Mouse (Mus musculus) liver, embryonic 15.5 days (tissue): Measurements from ENCODE around the gene Slc22a17. TPM values are rescaled to one million over a fixed set of nuclear protein-coding genes. Genes with fewer than 3 reads are reported as not detected.

Source experiments
- ATAC-seq: fragments of 200-750 bp; cut with Nextera tagmentation; 2 replicates; pipeline ENCODE4 v1.8.0; 2017; ENCODE audit warnings: moderate number of reproducible peaks, mild to moderate bottlenecking, moderate library complexity; ENCODE audit not compliant: insufficient read depth
- H3K27ac ChIP-seq: fragments of 300-500 bp; sonication (generic); replicated peaks from 2 replicates; pipeline ENCODE4 v1.5.1; 2015; ENCODE audit warnings: mild to moderate bottlenecking, inconsistent platforms
- H3K27me3 ChIP-seq: fragments of 300-500 bp; sonication (generic); 2 replicates; pipeline ENCODE4 v1.6.1; 2015; ENCODE audit warnings: mild to moderate bottlenecking, inconsistent platforms
- H3K36me3 ChIP-seq: fragments of 300-500 bp; sonication (generic); replicated peaks from 2 replicates; pipeline ENCODE4 v1.6.1; 2015; ENCODE audit warnings: moderate library complexity, mild to moderate bottlenecking, inconsistent platforms
- H3K4me1 ChIP-seq: fragments of 300-500 bp; sonication (generic); replicated peaks from 2 replicates; pipeline ENCODE4 v1.6.1; 2015; ENCODE audit warnings: inconsistent platforms
- H3K4me2 ChIP-seq: fragments of 300-500 bp; sonication (generic); 2 replicates; pipeline ENCODE4 v1.6.1; 2015; ENCODE audit warnings: moderate library complexity, mild to moderate bottlenecking, inconsistent platforms
- H3K4me3 ChIP-seq: fragments of 300-500 bp; sonication (generic); replicated peaks from 2 replicates; pipeline ENCODE4 v1.5.1; 2015; ENCODE audit warnings: mild to moderate bottlenecking, inconsistent platforms
- H3K9ac ChIP-seq: fragments of 300-500 bp; sonication (generic); 2 replicates; pipeline ENCODE4 v1.6.1; 2015; ENCODE audit warnings: moderate library complexity, mild to moderate bottlenecking, inconsistent platforms
- H3K9me3 ChIP-seq: fragments of 300-500 bp; sonication (generic); replicated peaks from 2 replicates; pipeline ENCODE4 v1.6.1; 2016; ENCODE audit warnings: inconsistent platforms
- WGBS: fragments of 180-500 bp; shearing (Covaris S2); methylation state at CpG from one replicate; pipeline ENCODE4 v1.1.7; 2015; ENCODE audit warnings: mixed read lengths; ENCODE audit not compliant: insufficient replicate concordance; 5-methylcytosine and 5-hydroxymethylcytosine counted together
- polyA plus RNA-seq: library from polyadenylated mRNA; unstranded; fragments of >200 nt; fragmentation: Nextera tagmentation; extraction: Ambion mirVana; gene quantifications from 2 replicates; pipeline ENCODE4 v1.2.1, GENCODE M21; 2015

Gene Slc22a17
- polyA plus RNA-seq, 1 experiment from 2014 or later, result 2.2 TPM

- WGBS, result 8% methylated on average over 57 of the region's 57 CpGs
Measured at GRCm38 (mm10) chr14:54925349-54926342, 12.7 kb upstream of the Slc22a17 start, which contains the start of gene Efs. Gene Efs, minus strand, starts transcription at chr14:54926126.

GRCm38 (mm10) chr14:54924641-54925348, 11.9 kb upstream of the Slc22a17 start:
- H3K9ac ChIP-seq, result no peak overlapping the region
- H3K27me3 ChIP-seq, result peaks cover 74% of the 10 kb centered on the region
- no peak overlapping the region for H3K4me3 ChIP-seq
- peak; percentile 66 for ATAC-seq
- peaks cover 19% of the 10 kb centered on the region for H3K4me1 ChIP-seq
- no peaks in the 10 kb centered on the region for H3K36me3 ChIP-seq
- H3K9me3 ChIP-seq, result no peaks in the 10 kb centered on the region
- H3K27ac ChIP-seq, result no peak overlapping the region
- peak overlapping the region; percentile 44 for H3K4me2 ChIP-seq
- WGBS, result 52% methylated on average over 7 of the region's 7 CpGs

More at GRCm38 (mm10) chr14:54925349-54926342, 12.7 kb upstream of the Slc22a17 start, which contains the start of gene Efs:
- H3K27ac ChIP-seq, result no peak within 1 kb of the TSS; the same call in 1 of the 2 replicates
- H3K27me3 ChIP-seq, result peaks cover 80% of the 10 kb centered on the region
- peak within 1 kb of the TSS; percentile 58 for H3K4me2 ChIP-seq
- no peaks in the 10 kb centered on the region for H3K9me3 ChIP-seq
- ATAC-seq, result 0 out of 2 replicates have a peak, but pooled peaks have one; percentile 24
- peaks cover 19% of the 10 kb centered on the region for H3K4me1 ChIP-seq
- H3K4me3 ChIP-seq, result peak within 1 kb of the TSS; percentile 35
- no peak within 1 kb of the TSS for H3K9ac ChIP-seq
- H3K36me3 ChIP-seq, result no peaks in the 10 kb centered on the region

- no peaks in the 10 kb centered on the region for H3K9me3 ChIP-seq
- no peak overlapping the region for H3K4me2 ChIP-seq
- H3K4me3 ChIP-seq, result no peak overlapping the region
- H3K27me3 ChIP-seq, result peaks cover 42% of the 10 kb centered on the region
- H3K36me3 ChIP-seq, result no peaks in the 10 kb centered on the region
- H3K9ac ChIP-seq, result no peak overlapping the region
- ATAC-seq, result no peak
- H3K27ac ChIP-seq, result no peak overlapping the region
- peaks cover 10% of the 10 kb centered on the region for H3K4me1 ChIP-seq
- 66% methylated on average over 16 of the region's 16 CpGs for WGBS
Measured at GRCm38 (mm10) chr14:54920076-54920685, 7.2 kb upstream of the Slc22a17 start.

GRCm38 (mm10) chr14:54913343-54913742, 411 bp upstream of the Slc22a17 start:
- 0 out of 2 replicates have a peak overlapping the region, but pooled peaks have one; percentile 35 for H3K9ac ChIP-seq
- H3K27me3 ChIP-seq, result peaks cover 73% of the 10 kb centered on the region
- H3K9me3 ChIP-seq, result no peaks in the 10 kb centered on the region
- peak overlapping the region; percentile 57 for H3K4me3 ChIP-seq
- H3K36me3 ChIP-seq, result no peaks in the 10 kb centered on the region
- H3K4me1 ChIP-seq, result peaks cover 3% of the 10 kb centered on the region
- ATAC-seq, result no peak
- H3K4me2 ChIP-seq, result peak overlapping the region; percentile 73
- WGBS, result 27% methylated on average over 10 of the region's 10 CpGs
- H3K27ac ChIP-seq, result no peak overlapping the region

- no peak for ATAC-seq
Measured at GRCm38 (mm10) chr14:54912109-54912850, 652 bp downstream of the Slc22a17 start.

GRCm38 (mm10) chr14:54908682-54909081, 4.2 kb downstream of the Slc22a17 start:
- ATAC-seq, result no peak
- peaks cover 3% of the 10 kb centered on the region for H3K4me1 ChIP-seq
- no peak overlapping the region for H3K27ac ChIP-seq
- no peaks in the 10 kb centered on the region for H3K36me3 ChIP-seq
- H3K9ac ChIP-seq, result no peak overlapping the region
- 51% methylated on average over 7 of the region's 7 CpGs for WGBS
- no peak overlapping the region for H3K4me3 ChIP-seq
- H3K4me2 ChIP-seq, result no peak overlapping the region
- H3K27me3 ChIP-seq, result peaks cover 50% of the 10 kb centered on the region
- H3K9me3 ChIP-seq, result no peaks in the 10 kb centered on the region

More at GRCm38 (mm10) chr14:54912109-54912850, 652 bp downstream of the Slc22a17 start:
- no peaks in the 10 kb centered on the region for H3K36me3 ChIP-seq
- WGBS, result 3% methylated on average over 65 of the region's 69 CpGs
- peak overlapping the region; percentile 57 for H3K4me3 ChIP-seq
- no peaks in the 10 kb centered on the region for H3K9me3 ChIP-seq
- no peak overlapping the region for H3K27ac ChIP-seq
- H3K4me2 ChIP-seq, result peak overlapping the region; percentile 73
- H3K27me3 ChIP-seq, result peaks cover 71% of the 10 kb centered on the region
- peaks cover 3% of the 10 kb centered on the region for H3K4me1 ChIP-seq
- H3K9ac ChIP-seq, result peak overlapping the region; percentile 35

GRCm38 (mm10) chr14:54903641-54904040, 9.3 kb downstream of the Slc22a17 start:
- Histone ChIP-seq H3K9ac (no peak overlapping the region), H3K27ac (no peak overlapping the region), H3K27me3 (peaks cover 7% of the 10 kb centered on the region; the same call in 1 of the 2 replicates), H3K9me3 (no peaks in the 10 kb centered on the region), H3K36me3 (peaks cover under 1% of the 10 kb centered on the region; the same call in 1 of the 2 replicates), H3K4me3 (no peak overlapping the region), H3K4me1 (peaks cover 3% of the 10 kb centered on the region), H3K4me2 (no peak overlapping the region)
- WGBS, result 75% methylated on average over 4 of the region's 4 CpGs
- no peak for ATAC-seq

- no peaks in the 10 kb centered on the region for H3K9me3 ChIP-seq
- WGBS, result under 1% methylated on average over 3 of the region's 3 CpGs
- H3K4me2 ChIP-seq, result no peak overlapping the region
- H3K27me3 ChIP-seq, result 0 out of 2 replicates have a peak, but pooled peaks cover 2% of the 10 kb centered on the region
- H3K9ac ChIP-seq, result no peak overlapping the region
- peaks cover 17% of the 10 kb centered on the region for H3K4me1 ChIP-seq
- no peak overlapping the region for H3K4me3 ChIP-seq
- ATAC-seq, result no peak
- peaks cover 33% of the 10 kb centered on the region for H3K36me3 ChIP-seq
- H3K27ac ChIP-seq, result no peak overlapping the region
Measured at GRCm38 (mm10) chr14:54900383-54900782, 12.5 kb downstream of the Slc22a17 start.

GRCm38 (mm10) chr14:54897445-54897844, 15.5 kb downstream of the Slc22a17 start:
- ATAC-seq, result no peak
- Histone ChIP-seq H3K27me3 (no peaks in the 10 kb centered on the region), H3K27ac (no peak overlapping the region), H3K9me3 (no peaks in the 10 kb centered on the region), H3K4me2 (no peak overlapping the region), H3K36me3 (peaks cover 33% of the 10 kb centered on the region), H3K4me1 (peaks cover 33% of the 10 kb centered on the region), H3K9ac (no peak overlapping the region), H3K4me3 (no peak overlapping the region)
- 74% methylated on average over 2 of the region's 2 CpGs for WGBS
